Mouse (Mus musculus) embryonic facial prominence, embryonic 12.5 days (tissue): ENCODE data around the gene Ubap2l. TPM values are rescaled to one million over a fixed set of nuclear protein-coding genes. Genes with fewer than 3 reads are reported as not detected.
A peak's percentile ranks its signal among the peaks of the same experiment; 100 is the strongest.

ENCODE experiments used
- ATAC-seq: fragments of 200-750 bp; cut with Nextera tagmentation; 2 replicates; pipeline ENCODE4 v1.8.0; 2017; ENCODE audit not compliant: insufficient number of reproducible peaks, insufficient read depth, low FRiP score, low TSS enrichment
- H3K27ac ChIP-seq: fragments of 300-500 bp; sonication (generic); 2 replicates; pipeline ENCODE4 v1.5.1; 2016; ENCODE audit warnings: mild to moderate bottlenecking
- H3K27me3 ChIP-seq: fragments of 300-500 bp; sonication (generic); 2 replicates; pipeline ENCODE4 v1.6.1; 2016; ENCODE audit warnings: mild to moderate bottlenecking, moderate library complexity
- H3K36me3 ChIP-seq: fragments of 300-500 bp; sonication (generic); 2 replicates; pipeline ENCODE4 v1.6.1; 2016; ENCODE audit warnings: mild to moderate bottlenecking
- H3K4me1 ChIP-seq: fragments of 300-500 bp; sonication (generic); 2 replicates; pipeline ENCODE4 v1.6.1; 2016
- H3K4me2 ChIP-seq: fragments of 300-500 bp; sonication (generic); replicated peaks from 2 replicates; pipeline ENCODE4 v1.6.1; 2016; ENCODE audit warnings: mild to moderate bottlenecking, moderate library complexity
- H3K4me3 ChIP-seq: fragments of 300-500 bp; sonication (generic); 2 replicates; pipeline ENCODE4 v1.5.1; 2016; ENCODE audit warnings: mild to moderate bottlenecking
- H3K9ac ChIP-seq: fragments of 300-500 bp; sonication (generic); 2 replicates; pipeline ENCODE4 v1.6.1; 2016; ENCODE audit warnings: mild to moderate bottlenecking, moderate library complexity
- H3K9me3 ChIP-seq: fragments of 300-500 bp; sonication (generic); 2 replicates; pipeline ENCODE4 v1.6.1; 2016; ENCODE audit warnings: mild to moderate bottlenecking, moderate library complexity
- WGBS: fragments of 180-500 bp; shearing (Covaris S2); methylation state at CpG from one replicate; pipeline ENCODE4 v1.1.7; 2016; 5-methylcytosine and 5-hydroxymethylcytosine counted together
- polyA plus RNA-seq: library from polyadenylated mRNA; unstranded; fragments of >200 nt; fragmentation: Nextera tagmentation; extraction: Ambion mirVana; gene quantifications from 2 replicates; pipeline ENCODE4 v1.2.1, GENCODE M21; 2016

The Ubap2l gene
- polyA plus RNA-seq = 203 and 230 TPM in 2 replicates

GRCm38 (mm10) chr3:90052351-90053241 is at the start of gene Ubap2l:
Gene Ubap2l, minus strand, starts transcription at chr3:90052628.
- peak within 1 kb of the TSS; percentile 70 for H3K4me2 ChIP-seq
- peak within 1 kb of the TSS; percentile 89 for H3K4me3 ChIP-seq
- WGBS = 2% methylated on average over 70 of the region's 81 CpGs
- peak within 1 kb of the TSS; percentile 90 for H3K9ac ChIP-seq
- H3K9me3 ChIP-seq = no peaks in the 10 kb centered on the region
- ATAC-seq = peak; percentile 87
- peaks cover 21% of the 10 kb centered on the region for H3K4me1 ChIP-seq
- H3K27ac ChIP-seq = peak within 1 kb of the TSS; percentile 98
- no peaks in the 10 kb centered on the region for H3K27me3 ChIP-seq
- H3K36me3 ChIP-seq = peaks cover 25% of the 10 kb centered on the region

GRCm38 (mm10) chr3:90101673-90102072 is 49.2 kb upstream of the Ubap2l start:
- Histone ChIP-seq H3K9ac (no peak overlapping the region), H3K27me3 (no peaks in the 10 kb centered on the region), H3K9me3 (no peaks in the 10 kb centered on the region), H3K4me3 (no peak overlapping the region), H3K4me2 (no peak overlapping the region), H3K4me1 (no peaks in the 10 kb centered on the region), H3K36me3 (peaks cover 26% of the 10 kb centered on the region), H3K27ac (no peak overlapping the region)
- WGBS = 97% methylated on average over 2 of the region's 2 CpGs
- ATAC-seq = no peak

GRCm38 (mm10) chr3:90101010-90101409 is 48.6 kb upstream of the Ubap2l start:
- Histone ChIP-seq H3K4me3 (no peak overlapping the region), H3K36me3 (peaks cover 31% of the 10 kb centered on the region), H3K27ac (no peak overlapping the region), H3K9me3 (no peaks in the 10 kb centered on the region), H3K4me2 (no peak overlapping the region), H3K4me1 (no peaks in the 10 kb centered on the region), H3K27me3 (no peaks in the 10 kb centered on the region), H3K9ac (no peak overlapping the region)
- no peak for ATAC-seq
- WGBS = 91% methylated on average over 3 of the region's 3 CpGs

- Histone ChIP-seq H3K9me3 (no peaks in the 10 kb centered on the region), H3K4me2 (no peak overlapping the region), H3K9ac (no peak overlapping the region), H3K27me3 (no peaks in the 10 kb centered on the region), H3K36me3 (peaks cover 57% of the 10 kb centered on the region), H3K27ac (no peak overlapping the region), H3K4me3 (no peak overlapping the region), H3K4me1 (no peaks in the 10 kb centered on the region)
- 91% methylated on average over 5 of the region's 5 CpGs for WGBS
- no peak for ATAC-seq
These were observed 45.5 kb upstream of the Ubap2l start for GRCm38 (mm10) chr3:90097928-90098327.

GRCm38 (mm10) chr3:90094453-90094852 is 42.0 kb upstream of the Ubap2l start:
- Histone ChIP-seq H3K4me3 (no peak overlapping the region), H3K36me3 (peaks cover 83% of the 10 kb centered on the region), H3K9me3 (no peaks in the 10 kb centered on the region), H3K27ac (no peak overlapping the region), H3K9ac (no peak overlapping the region), H3K4me2 (no peak overlapping the region), H3K27me3 (no peaks in the 10 kb centered on the region), H3K4me1 (no peaks in the 10 kb centered on the region)
- ATAC-seq = no peak
- 91% methylated on average over 3 of the region's 3 CpGs for WGBS

GRCm38 (mm10) chr3:90090892-90091291 is 38.5 kb upstream of the Ubap2l start:
- Histone ChIP-seq H3K4me3 (no peak overlapping the region), H3K9me3 (no peaks in the 10 kb centered on the region), H3K27ac (no peak overlapping the region), H3K36me3 (peaks cover 89% of the 10 kb centered on the region), H3K9ac (no peak overlapping the region), H3K27me3 (no peaks in the 10 kb centered on the region), H3K4me2 (no peak overlapping the region), H3K4me1 (no peaks in the 10 kb centered on the region)
- WGBS = 85% methylated on average over 6 of the region's 6 CpGs
- no peak for ATAC-seq

GRCm38 (mm10) chr3:90088617-90089016 is 36.2 kb upstream of the Ubap2l start:
- no peak overlapping the region for H3K4me2 ChIP-seq
- no peak overlapping the region for H3K9ac ChIP-seq
- no peaks in the 10 kb centered on the region for H3K27me3 ChIP-seq
- peaks cover 72% of the 10 kb centered on the region for H3K36me3 ChIP-seq
- 93% methylated on average over 2 of the region's 2 CpGs for WGBS
- H3K4me1 ChIP-seq = peaks cover 15% of the 10 kb centered on the region
- ATAC-seq = no peak
- H3K4me3 ChIP-seq = no peak overlapping the region
- H3K27ac ChIP-seq = no peak overlapping the region
- H3K9me3 ChIP-seq = no peaks in the 10 kb centered on the region

GRCm38 (mm10) chr3:90086068-90086467 is 33.6 kb upstream of the Ubap2l start:
- 91% methylated on average over 5 of the region's 5 CpGs for WGBS
- Histone ChIP-seq H3K27me3 (no peaks in the 10 kb centered on the region), H3K4me1 (peaks cover 41% of the 10 kb centered on the region), H3K27ac (no peak overlapping the region), H3K4me3 (no peak overlapping the region), H3K9ac (no peak overlapping the region), H3K4me2 (no peak overlapping the region), H3K9me3 (no peaks in the 10 kb centered on the region), H3K36me3 (peaks cover 48% of the 10 kb centered on the region)
- no peak for ATAC-seq

- Histone ChIP-seq H3K9me3 (no peaks in the 10 kb centered on the region), H3K4me1 (peaks cover 44% of the 10 kb centered on the region), H3K4me3 (no peak overlapping the region), H3K4me2 (no peak overlapping the region), H3K9ac (no peak overlapping the region), H3K27me3 (no peaks in the 10 kb centered on the region), H3K27ac (no peak overlapping the region), H3K36me3 (peaks cover 40% of the 10 kb centered on the region)
- no peak for ATAC-seq
- 86% methylated on average over 6 of the region's 6 CpGs for WGBS
These were observed 32.9 kb upstream of the Ubap2l start for GRCm38 (mm10) chr3:90085281-90085680.

- no peaks in the 10 kb centered on the region for H3K9me3 ChIP-seq
- WGBS = 74% methylated on average over 4 of the region's 4 CpGs
- no peak overlapping the region for H3K27ac ChIP-seq
- H3K4me1 ChIP-seq = peaks cover 44% of the 10 kb centered on the region
- H3K36me3 ChIP-seq = peaks cover 35% of the 10 kb centered on the region
- H3K27me3 ChIP-seq = no peaks in the 10 kb centered on the region
- H3K9ac ChIP-seq = no peak overlapping the region
- no peak overlapping the region for H3K4me3 ChIP-seq
- no peak for ATAC-seq
- no peak overlapping the region for H3K4me2 ChIP-seq
These were observed 32.4 kb upstream of the Ubap2l start for GRCm38 (mm10) chr3:90084790-90085189.

GRCm38 (mm10) chr3:90083698-90084324 is 31.4 kb upstream of the Ubap2l start:
- H3K4me3 ChIP-seq = no peak overlapping the region
- ATAC-seq = no peak
- H3K4me2 ChIP-seq = peak overlapping the region; percentile 16; the same call in 1 of the 2 replicates
- H3K27ac ChIP-seq = peak overlapping the region; percentile 65; the same call in 1 of the 2 replicates
- no peak overlapping the region for H3K9ac ChIP-seq
- WGBS = 43% methylated on average over 3 of the region's 3 CpGs
- H3K9me3 ChIP-seq = no peaks in the 10 kb centered on the region
- H3K27me3 ChIP-seq = no peaks in the 10 kb centered on the region
- H3K36me3 ChIP-seq = peaks cover 25% of the 10 kb centered on the region
- H3K4me1 ChIP-seq = peaks cover 44% of the 10 kb centered on the region

- Histone ChIP-seq H3K4me1 (peaks cover 48% of the 10 kb centered on the region), H3K4me3 (no peak overlapping the region), H3K9me3 (no peaks in the 10 kb centered on the region), H3K4me2 (peak overlapping the region; percentile 16; the same call in 1 of the 2 replicates), H3K27ac (peak overlapping the region; percentile 65), H3K9ac (no peak overlapping the region), H3K27me3 (no peaks in the 10 kb centered on the region), H3K36me3 (peaks cover 18% of the 10 kb centered on the region)
- WGBS = 64% methylated on average over 5 of the region's 5 CpGs
- no peak for ATAC-seq
These were observed 30.6 kb upstream of the Ubap2l start for GRCm38 (mm10) chr3:90083034-90083433.
